Mouse (Mus musculus) stomach, embryonic 14.5 days (tissue): Measurements from ENCODE around the gene Gm13290. TPM values are rescaled to one million over a fixed set of nuclear protein-coding genes. Genes with fewer than 3 reads are reported as not detected.
"Not testable (repeated sequence)": the region's sequence is repeated elsewhere in the genome, so short reads cannot be mapped to it uniquely, and the experiment has no call there.

Experiments
- ATAC-seq: fragments of 200-750 bp; cut with Nextera tagmentation; 2 replicates; pipeline ENCODE4 v1.8.0; 2017; ENCODE audit warnings: low read depth, moderate TSS enrichment; ENCODE audit not compliant: insufficient number of reproducible peaks, insufficient read depth, low FRiP score
- H3K27ac ChIP-seq: fragments of 300-500 bp; sonication (generic); 2 replicates; pipeline ENCODE4 v1.5.1; 2014; ENCODE audit warnings: mild to moderate bottlenecking, low read length, moderate library complexity, mixed read lengths
- H3K27me3 ChIP-seq: fragments of 300-500 bp; sonication (generic); 2 replicates; pipeline ENCODE4 v1.6.1; 2014; ENCODE audit warnings: low read length, control low read depth, mixed read lengths; ENCODE audit not compliant: control insufficient read depth, insufficient read depth
- H3K36me3 ChIP-seq: fragments of 300-500 bp; sonication (generic); 2 replicates; pipeline ENCODE4 v1.6.1; 2014; ENCODE audit warnings: mild to moderate bottlenecking, control low read depth, low read length, moderate library complexity, mixed read lengths; ENCODE audit not compliant: control insufficient read depth, insufficient read depth
- H3K4me1 ChIP-seq: fragments of 300-500 bp; sonication (generic); 2 replicates; pipeline ENCODE4 v1.6.1; 2014; ENCODE audit warnings: low read length, control low read depth, mixed read lengths; ENCODE audit not compliant: control insufficient read depth, insufficient read depth
- H3K4me2 ChIP-seq: fragments of 300-500 bp; sonication (generic); replicated peaks from 2 replicates; pipeline ENCODE4 v1.6.1; 2014; ENCODE audit warnings: low read depth, low read length, control low read depth
- H3K4me3 ChIP-seq: fragments of 300-500 bp; sonication (generic); 2 replicates; pipeline ENCODE4 v1.5.1; 2014; ENCODE audit warnings: low read depth, low read length, control low read depth
- H3K9ac ChIP-seq: fragments of 300-500 bp; sonication (generic); replicated peaks from 2 replicates; pipeline ENCODE4 v1.6.1; 2014; ENCODE audit warnings: low read depth, mild to moderate bottlenecking, control low read depth, low read length, moderate library complexity, mixed read lengths
- H3K9me3 ChIP-seq: fragments of 300-500 bp; sonication (generic); 2 replicates; pipeline ENCODE4 v1.6.1; 2016; ENCODE audit warnings: low read depth, low read length, control low read depth; ENCODE audit not compliant: control insufficient read depth
- WGBS: fragments of 180-500 bp; shearing (Covaris S2); extraction: QIAGEN DNeasy Blood & Tissue Kit; methylation state at CpG from one replicate; pipeline ENCODE4 v1.1.7; 2014; 5-methylcytosine and 5-hydroxymethylcytosine counted together
- polyA plus RNA-seq: library from polyadenylated mRNA; unstranded; fragments of >200 nt; fragmentation: Nextera tagmentation; extraction: Ambion mirVana; gene quantifications from 2 replicates; pipeline ENCODE4 v1.2.1, GENCODE M21; 2014

The Gm13290 gene
- 0.26 and 0.43 TPM in 2 replicates for polyA plus RNA-seq

DNA sequence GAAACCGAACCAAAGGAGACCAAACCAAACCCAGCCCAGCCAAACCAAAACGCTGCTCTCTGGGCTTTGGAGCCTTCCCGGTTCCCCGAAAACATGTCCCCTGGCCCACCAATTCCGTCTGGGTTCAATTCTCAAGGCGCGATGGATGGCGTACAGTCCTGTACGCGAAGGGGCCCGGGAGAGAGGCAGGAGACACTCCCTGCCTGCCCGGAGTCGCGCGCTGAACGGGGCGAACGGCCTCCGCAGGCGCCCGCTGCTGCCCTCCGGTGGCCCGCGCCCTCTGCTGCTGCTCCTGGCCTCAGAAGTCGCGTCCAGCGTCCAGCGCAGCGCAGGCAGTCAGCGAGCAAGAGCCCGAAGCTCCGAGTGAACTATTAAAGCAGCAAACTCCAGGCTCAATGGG, at the start of gene Gm13290:
Gene Gm13290, plus strand, starts transcription at position 301 of the 400 bp plus-strand sequence.
- not testable (repeated sequence) for H3K27ac ChIP-seq, H3K4me2 ChIP-seq, ATAC-seq, H3K36me3 ChIP-seq, H3K4me1 ChIP-seq, H3K27me3 ChIP-seq, H3K9ac ChIP-seq, H3K9me3 ChIP-seq, H3K4me3 ChIP-seq
- no CpG with 5 or more reads among the region's 32 CpGs for WGBS

GRCm38 (mm10) chr4:88726727-88727126, 46.9 kb upstream of the Gm13290 start:
- no peak overlapping the region for H3K9ac ChIP-seq
- H3K4me3 ChIP-seq: no peak overlapping the region
- 83% methylated on average over 6 of the region's 6 CpGs for WGBS
- no peak overlapping the region for H3K27ac ChIP-seq
- H3K4me1 ChIP-seq: no peaks in the 10 kb centered on the region; the same call in 1 of the 2 replicates
- H3K27me3 ChIP-seq: no peaks in the 10 kb centered on the region
- no peak overlapping the region for H3K4me2 ChIP-seq
- no peak for ATAC-seq
- H3K9me3 ChIP-seq: no peaks in the 10 kb centered on the region
- H3K36me3 ChIP-seq: no peaks in the 10 kb centered on the region

DNA sequence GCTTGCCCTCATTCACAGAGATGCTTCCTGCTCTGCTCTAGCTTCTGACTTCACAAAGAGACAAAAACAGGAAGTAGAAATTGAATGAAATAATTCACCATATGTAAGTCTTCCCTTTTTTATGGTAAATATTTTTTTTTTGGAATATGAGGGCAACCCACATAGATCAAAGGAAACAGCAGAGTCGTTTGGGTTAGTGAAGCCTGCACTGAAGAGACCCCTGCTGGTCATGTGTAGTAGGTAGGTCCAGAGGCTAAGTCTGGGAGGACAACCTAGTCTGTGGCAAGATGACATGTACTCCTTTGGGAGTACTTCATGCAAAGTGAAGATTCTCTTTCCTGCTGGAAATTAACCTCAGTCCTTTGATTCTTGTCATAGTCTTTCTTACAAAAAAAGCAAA, 46.3 kb upstream of the Gm13290 start:
- H3K36me3 ChIP-seq: no peaks in the 10 kb centered on the region
- H3K9me3 ChIP-seq: no peaks in the 10 kb centered on the region
- H3K4me1 ChIP-seq: no peaks in the 10 kb centered on the region; the same call in 1 of the 2 replicates
- no peak overlapping the region for H3K9ac ChIP-seq
- ATAC-seq: no peak
- no peak overlapping the region for H3K27ac ChIP-seq
- 4% methylated on average over 1 of the region's 1 CpGs for WGBS
- no peaks in the 10 kb centered on the region for H3K27me3 ChIP-seq
- H3K4me2 ChIP-seq: no peak overlapping the region
- no peak overlapping the region for H3K4me3 ChIP-seq

- no peaks in the 10 kb centered on the region for H3K27me3 ChIP-seq
- no peak overlapping the region for H3K4me3 ChIP-seq
- H3K9me3 ChIP-seq: no peaks in the 10 kb centered on the region
- 7% methylated on average over 2 of the region's 2 CpGs for WGBS
- no peak for ATAC-seq
- H3K4me2 ChIP-seq: no peak overlapping the region
- H3K36me3 ChIP-seq: no peaks in the 10 kb centered on the region
- H3K4me1 ChIP-seq: no peaks in the 10 kb centered on the region
- H3K27ac ChIP-seq: no peak overlapping the region
- no peak overlapping the region for H3K9ac ChIP-seq
These were observed 35.2 kb upstream of the Gm13290 start for GRCm38 (mm10) chr4:88738480-88738879.

GRCm38 (mm10) chr4:88739036-88739435, 34.6 kb upstream of the Gm13290 start:
- H3K9me3 ChIP-seq: no peaks in the 10 kb centered on the region
- no peak overlapping the region for H3K4me3 ChIP-seq
- no peaks in the 10 kb centered on the region for H3K4me1 ChIP-seq
- no peak overlapping the region for H3K9ac ChIP-seq
- H3K27me3 ChIP-seq: no peaks in the 10 kb centered on the region
- H3K36me3 ChIP-seq: no peaks in the 10 kb centered on the region
- no peak for ATAC-seq
- no peak overlapping the region for H3K4me2 ChIP-seq
- H3K27ac ChIP-seq: no peak overlapping the region
- WGBS: 91% methylated on average over 6 of the region's 6 CpGs

- Histone ChIP-seq H3K36me3 (no peaks in the 10 kb centered on the region), H3K27me3 (no peaks in the 10 kb centered on the region), H3K9ac (no peak overlapping the region), H3K4me1 (no peaks in the 10 kb centered on the region), H3K4me3 (no peak overlapping the region), H3K27ac (no peak overlapping the region), H3K4me2 (no peak overlapping the region), H3K9me3 (no peaks in the 10 kb centered on the region)
- no peak for ATAC-seq
- WGBS: 88% methylated on average over 4 of the region's 4 CpGs
These were observed 32.2 kb upstream of the Gm13290 start for GRCm38 (mm10) chr4:88741426-88741825.

DNA sequence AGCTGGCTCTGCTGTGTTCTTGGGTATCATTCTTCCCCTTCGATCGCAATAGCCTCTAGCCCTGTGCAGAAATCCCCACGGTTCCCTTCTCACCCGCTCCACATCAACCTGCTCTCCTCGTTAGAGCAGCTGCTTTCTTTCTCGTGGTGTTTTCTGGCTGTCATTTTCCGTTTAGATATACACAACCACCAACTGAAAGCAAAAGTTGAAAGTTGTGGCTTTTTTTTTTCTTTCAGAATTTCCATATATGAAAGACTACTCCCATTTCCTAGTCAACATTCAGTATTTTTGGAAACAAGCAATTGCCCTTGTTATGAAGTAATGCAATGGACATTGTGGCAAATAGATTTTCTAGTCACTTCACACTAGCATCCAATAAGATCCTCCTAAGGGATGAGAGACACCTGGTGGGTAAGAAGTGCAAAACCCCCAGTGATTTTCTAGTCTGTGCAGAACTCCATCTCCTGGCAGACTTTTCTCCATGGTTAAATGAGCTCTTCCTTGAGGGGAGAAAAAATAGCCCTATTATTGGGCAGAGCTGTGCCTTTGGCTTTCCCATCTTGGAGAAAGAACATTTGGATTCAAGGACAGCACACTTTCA, 30.8 kb upstream of the Gm13290 start:
- H3K27ac ChIP-seq: peak overlapping the region; percentile 35; the same call in 1 of the 2 replicates
- no peaks in the 10 kb centered on the region for H3K4me1 ChIP-seq
- 58% methylated on average over 7 of the region's 7 CpGs for WGBS

DNA sequence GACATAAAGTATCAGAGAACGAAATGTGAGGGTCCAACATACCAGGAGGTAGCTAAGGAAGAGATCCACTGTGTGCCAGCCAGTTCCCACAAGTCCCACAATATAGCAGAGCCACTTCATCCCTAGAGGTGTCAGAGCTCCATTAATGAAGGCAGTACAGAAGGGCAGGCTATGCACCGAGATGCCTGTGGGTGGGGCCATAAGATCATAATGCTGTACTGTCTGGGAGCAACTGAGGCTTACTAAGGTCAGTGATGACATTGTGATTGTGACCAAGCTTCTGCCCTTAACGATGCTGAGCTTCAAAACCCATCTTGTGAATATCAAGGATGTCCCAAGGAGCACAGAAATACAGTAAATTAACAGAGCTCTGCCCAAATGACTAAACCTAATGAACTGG, 29.4 kb upstream of the Gm13290 start:
- no peak overlapping the region for H3K27ac ChIP-seq
- 71% methylated on average over 3 of the region's 3 CpGs for WGBS
- no peaks in the 10 kb centered on the region for H3K36me3 ChIP-seq
- no peaks in the 10 kb centered on the region for H3K4me1 ChIP-seq
- no peak overlapping the region for H3K9ac ChIP-seq
- H3K4me2 ChIP-seq: no peak overlapping the region
- no peak overlapping the region for H3K4me3 ChIP-seq
- no peaks in the 10 kb centered on the region for H3K9me3 ChIP-seq
- ATAC-seq: no peak
- no peaks in the 10 kb centered on the region for H3K27me3 ChIP-seq

More for the DNA sequence above, 30.8 kb upstream of the Gm13290 start:
- Histone ChIP-seq H3K9me3 (no peaks in the 10 kb centered on the region), H3K36me3 (no peaks in the 10 kb centered on the region), H3K27me3 (no peaks in the 10 kb centered on the region), H3K4me3 (no peak overlapping the region), H3K9ac (no peak overlapping the region), H3K4me2 (no peak overlapping the region)
- ATAC-seq: no peak

DNA sequence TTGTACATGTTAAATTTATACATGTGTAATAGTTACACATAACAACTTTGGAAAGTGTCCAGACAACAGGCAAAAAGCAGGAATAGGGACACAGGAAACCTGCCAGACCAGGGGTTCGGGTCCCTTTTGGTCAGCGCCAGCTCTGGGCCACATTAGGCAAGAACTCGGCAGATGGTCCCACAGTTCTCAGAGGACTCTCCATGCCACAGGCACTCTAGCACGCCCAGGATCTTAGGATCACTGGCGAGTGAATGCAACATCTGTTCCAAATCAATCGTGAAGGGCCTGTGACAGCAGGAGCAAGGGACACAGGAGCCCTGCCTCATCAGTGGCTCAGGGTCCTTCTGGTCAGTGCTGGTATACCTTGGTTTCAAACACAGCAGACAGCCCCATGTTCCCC, 23.7 kb upstream of the Gm13290 start:
- no peak overlapping the region for H3K27ac ChIP-seq
- H3K27me3 ChIP-seq: no peaks in the 10 kb centered on the region
- H3K9me3 ChIP-seq: no peaks in the 10 kb centered on the region
- H3K4me1 ChIP-seq: no peaks in the 10 kb centered on the region
- ATAC-seq: no peak
- 50% methylated on average over 6 of the region's 6 CpGs for WGBS
- H3K4me2 ChIP-seq: no peak overlapping the region
- H3K36me3 ChIP-seq: no peaks in the 10 kb centered on the region
- no peak overlapping the region for H3K9ac ChIP-seq
- no peak overlapping the region for H3K4me3 ChIP-seq
